Mouse (Mus musculus) MEL (cell line): ENCODE measurements at regions not wholly inside any gene's neighbourhood (a gene's known extent, or its start where the extent isn't known, plus 50 kb on each side); places are given as distances from the start of the nearest gene placed in this dataset.

Experiments used
- DNase-seq: peaks from one replicate; pipeline ENCODE4 v3.0.0; 2011; ENCODE audit warnings: low read depth, low spot score
- H3K27ac ChIP-seq: 2 replicates; pipeline ENCODE4 v1.5.1; 2012; ENCODE audit warnings: low read depth, mild to moderate bottlenecking, control low read depth, low read length, moderate library complexity; ENCODE audit not compliant: control insufficient read depth
- H3K27me3 ChIP-seq, 2 experiments: fragments of 150-350 bp in 1 of 2; sonication (generic) in 1 of 2; 2 replicates each; pipeline ENCODE4 v1.6.1; 2012; ENCODE audit warnings: low read length in 2 of 2, mild to moderate bottlenecking in 2 of 2, improper control_type of control experiment in 1 of 2, moderate library complexity in 1 of 2; ENCODE audit not compliant: insufficient read depth in 2 of 2, control insufficient read depth in 1 of 2
- H3K36me3 ChIP-seq, 2 experiments: 2 replicates each; pipeline ENCODE4 v1.6.1; 2012 to 2014; ENCODE audit warnings: low read length in 2 of 2, improper control_type of control experiment in 1 of 2, inconsistent platforms in 1 of 2, mild to moderate bottlenecking in 1 of 2; ENCODE audit not compliant: insufficient read depth in 2 of 2, control insufficient read depth in 1 of 2
- H3K4me1 ChIP-seq, 2 experiments: fragments of 150-350 bp in 1 of 2; sonication (generic) in 1 of 2; 2 replicates each; pipeline ENCODE4 v1.6.1; 2012; ENCODE audit warnings: low read length in 2 of 2, improper control_type of control experiment in 1 of 2, mild to moderate bottlenecking in 1 of 2; ENCODE audit not compliant: insufficient read depth in 2 of 2, control insufficient read depth in 1 of 2
- H3K4me3 ChIP-seq, 2 experiments: fragments of 150-350 bp in 1 of 2; sonication (generic) in 1 of 2; 2 replicates each; pipeline ENCODE4 v1.5.1; 2012; ENCODE audit warnings: low read depth in 2 of 2, low read length in 2 of 2, mild to moderate bottlenecking in 2 of 2, moderate library complexity in 2 of 2, control low read depth in 1 of 2, improper control_type of control experiment in 1 of 2; ENCODE audit not compliant: control insufficient read depth in 1 of 2, insufficient read depth in 1 of 2
- H3K79me2 ChIP-seq: 2 replicates; pipeline ENCODE4 v1.6.1; 2012; ENCODE audit warnings: mild to moderate bottlenecking, low read length, moderate library complexity; ENCODE audit not compliant: control insufficient read depth, poor library complexity, insufficient read depth
- H3K9ac ChIP-seq: 2 replicates; pipeline ENCODE4 v1.6.1; 2012; ENCODE audit warnings: low read depth, mild to moderate bottlenecking, control low read depth, low read length, moderate library complexity; ENCODE audit not compliant: control insufficient read depth, poor library complexity, severe bottlenecking
- H3K9me3 ChIP-seq: fragments of 150-350 bp; sonication (generic); replicated peaks from 2 replicates; pipeline ENCODE4 v1.6.1; 2012; ENCODE audit warnings: mild to moderate bottlenecking, low read length, improper control_type of control experiment, moderate library complexity; ENCODE audit not compliant: insufficient read depth
- CHD2 ChIP-seq: IDR thresholded peaks from 2 replicates; pipeline ENCODE4 v1.6.1; 2011; ENCODE audit warnings: low read length, improper control_type of control experiment
- ELF1 ChIP-seq: IDR thresholded peaks from 2 replicates; pipeline ENCODE4 v1.6.1; 2014; ENCODE audit warnings: low read depth, mild to moderate bottlenecking, inconsistent platforms, low read length, improper control_type of control experiment, moderate library complexity
- EP300 ChIP-seq, 2 experiments: IDR thresholded peaks; 2 replicates each; pipeline ENCODE4 v1.6.1; 2011; ENCODE audit warnings: improper control_type of control experiment in 2 of 2, low read length in 2 of 2, low read depth in 1 of 2, mild to moderate bottlenecking in 1 of 2
- ETS1 ChIP-seq: IDR thresholded peaks from 2 replicates; pipeline ENCODE4 v1.6.1; 2012; ENCODE audit warnings: low read depth, mild to moderate bottlenecking, inconsistent platforms, low read length, improper control_type of control experiment, moderate library complexity
- GABPA ChIP-seq: IDR thresholded peaks from 2 replicates; pipeline ENCODE4 v1.6.1; 2012; ENCODE audit warnings: low read depth, mild to moderate bottlenecking, inconsistent platforms, low read length, improper control_type of control experiment, moderate library complexity
- GATA1 ChIP-seq: IDR thresholded peaks from 2 replicates; pipeline ENCODE4 v1.6.1; 2011; ENCODE audit warnings: low read depth, low read length, improper control_type of control experiment
- MAFK ChIP-seq: IDR thresholded peaks from 2 replicates; pipeline ENCODE4 v1.6.1; 2011; ENCODE audit warnings: low read depth, mild to moderate bottlenecking, low read length, improper control_type of control experiment, borderline replicate concordance
- MAZ ChIP-seq: IDR thresholded peaks from 2 replicates; pipeline ENCODE4 v1.6.1; 2012; ENCODE audit warnings: low read depth, mild to moderate bottlenecking, inconsistent platforms, low read length, improper control_type of control experiment
- MEF2A ChIP-seq: IDR thresholded peaks from 2 replicates; pipeline ENCODE4 v1.6.1; 2014; ENCODE audit warnings: low read depth, mild to moderate bottlenecking, inconsistent platforms, low read length, improper control_type of control experiment; ENCODE audit not compliant: poor library complexity, insufficient replicate concordance, severe bottlenecking; ENCODE audit errors: extremely low read depth
- MXI1 ChIP-seq: IDR thresholded peaks from 2 replicates; pipeline ENCODE4 v1.6.1; 2011; ENCODE audit warnings: mild to moderate bottlenecking, low read depth, low read length, improper control_type of control experiment
- MYC ChIP-seq: IDR thresholded peaks from 2 replicates; pipeline ENCODE4 v1.6.1; 2011; ENCODE audit warnings: low read depth, mild to moderate bottlenecking, low read length, improper control_type of control experiment, moderate library complexity
- NELFE ChIP-seq: IDR thresholded peaks from 2 replicates; pipeline ENCODE4 v1.6.1; 2011; ENCODE audit warnings: low read depth, low read length, improper control_type of control experiment
- POLR2A ChIP-seq, 2 experiments: IDR thresholded peaks; 2 replicates each; pipeline ENCODE4 v1.6.1; 2011 to 2012; ENCODE audit warnings: low read length in 2 of 2, mild to moderate bottlenecking in 2 of 2, control low read depth in 1 of 2, improper control_type of control experiment in 1 of 2, low read depth in 1 of 2, moderate library complexity in 1 of 2; ENCODE audit not compliant: control insufficient read depth in 1 of 2, insufficient read depth in 1 of 2, poor library complexity in 1 of 2
- RAD21 ChIP-seq: IDR thresholded peaks from 2 replicates; pipeline ENCODE4 v1.6.1; 2011; ENCODE audit warnings: mild to moderate bottlenecking, low read depth, low read length, improper control_type of control experiment
- SIN3A ChIP-seq: IDR thresholded peaks from 2 replicates; pipeline ENCODE4 v1.6.1; 2012; ENCODE audit warnings: low read length, improper control_type of control experiment, inconsistent platforms
- SMC3 ChIP-seq: IDR thresholded peaks from 2 replicates; pipeline ENCODE4 v1.6.1; 2011; ENCODE audit warnings: low read depth, low read length, improper control_type of control experiment
- UBTF ChIP-seq: IDR thresholded peaks from 2 replicates; pipeline ENCODE4 v1.6.1; 2012; ENCODE audit warnings: low read depth, mild to moderate bottlenecking, inconsistent platforms, low read length, improper control_type of control experiment, moderate library complexity, borderline replicate concordance; ENCODE audit not compliant: insufficient read depth
- USF1 ChIP-seq: IDR thresholded peaks from 2 replicates; pipeline ENCODE4 v1.6.1; 2014; ENCODE audit warnings: low read depth, mild to moderate bottlenecking, inconsistent platforms, low read length, improper control_type of control experiment, moderate library complexity
- ZC3H11A ChIP-seq: IDR thresholded peaks from 2 replicates; pipeline ENCODE4 v1.6.1; 2012; ENCODE audit warnings: low read depth, mild to moderate bottlenecking, inconsistent platforms, low read length, improper control_type of control experiment
- ZKSCAN1 ChIP-seq: IDR thresholded peaks from 2 replicates; pipeline ENCODE4 v1.6.1; 2012; ENCODE audit warnings: low read depth, mild to moderate bottlenecking, inconsistent platforms, low read length, improper control_type of control experiment, moderate library complexity
- ZMIZ1 ChIP-seq: IDR thresholded peaks from 2 replicates; pipeline ENCODE4 v1.6.1; 2012; ENCODE audit warnings: low read depth, mild to moderate bottlenecking, inconsistent platforms, low read length, improper control_type of control experiment, moderate library complexity
- ZNF384 ChIP-seq: IDR thresholded peaks from 2 replicates; pipeline ENCODE4 v1.6.1; 2012; ENCODE audit warnings: low read depth, mild to moderate bottlenecking, inconsistent platforms, low read length, improper control_type of control experiment

DNA sequence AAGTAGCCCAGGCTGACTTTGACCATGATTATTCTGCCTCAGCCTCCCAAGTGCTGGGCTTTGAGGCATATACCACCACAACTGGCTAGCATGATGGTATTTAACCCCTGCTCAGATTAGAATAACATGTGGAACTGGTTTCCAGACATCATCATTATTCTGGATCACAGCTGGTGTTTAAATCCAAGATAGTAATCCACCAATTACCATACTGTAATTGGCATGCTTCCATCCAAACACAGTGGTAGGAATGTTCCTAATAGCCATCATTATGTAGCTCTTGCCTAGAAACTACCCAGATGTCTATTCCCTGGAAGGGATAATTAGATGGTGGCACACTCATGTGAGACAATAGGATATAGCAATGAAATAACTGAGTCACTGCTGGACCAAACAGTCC is 77.4 kb downstream of the Ccdc71l start:
- no peaks in the 10 kb centered on the region for H3K4me1 ChIP-seq
- no peak overlapping the region for H3K4me3 ChIP-seq
- TF ChIP-seq MAFK (no peak), ETS1 (no peak)
- no peaks in the 10 kb centered on the region for H3K36me3 ChIP-seq
- H3K9me3 ChIP-seq: no peaks in the 10 kb centered on the region
- H3K27me3 ChIP-seq: no peaks in the 10 kb centered on the region; a peak in 2 of 4 replicates
- no peaks in the 10 kb centered on the region for H3K79me2 ChIP-seq
- H3K9ac ChIP-seq: no peak overlapping the region
- DNase-seq: no peak
- no peak overlapping the region for H3K27ac ChIP-seq

DNA sequence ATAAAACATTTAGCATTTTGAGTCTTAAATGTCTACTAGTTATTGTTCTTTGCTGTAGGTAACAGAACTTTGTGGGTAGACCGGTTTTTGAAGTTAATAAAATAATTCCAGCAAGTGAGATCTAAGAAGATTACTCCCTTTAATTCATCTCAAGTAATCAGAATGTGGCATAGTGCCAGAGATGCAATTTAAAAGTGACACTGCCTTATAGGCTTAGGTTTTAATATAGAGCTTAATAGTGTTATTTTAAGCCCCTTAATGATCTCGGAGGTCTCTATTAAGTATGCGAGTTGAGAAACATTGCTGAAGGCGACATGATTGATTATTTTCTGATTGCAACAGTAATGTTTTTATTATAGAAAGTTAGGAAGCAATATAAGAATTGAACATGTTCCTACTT is 78.3 kb downstream of the Ccdc71l start:
- no peaks in the 10 kb centered on the region; a peak in 2 of 4 replicates for H3K27me3 ChIP-seq
- no peak overlapping the region for H3K27ac ChIP-seq
- TF ChIP-seq SMC3: no peak
- no peak for TF ChIP-seq ETS1
- no peak for TF ChIP-seq ZNF384
- TF ChIP-seq MEF2A: no peak
- TF ChIP-seq ELF1: no peak
- no peak for TF ChIP-seq ZKSCAN1
- no peak for TF ChIP-seq UBTF
- no peak for TF ChIP-seq SIN3A
- TF ChIP-seq RAD21: no peak
- TF ChIP-seq, all 39 proteins: peak for 0
- Histone ChIP-seq H3K4me1 (no peaks in the 10 kb centered on the region), H3K4me3 (no peak overlapping the region), H3K36me3 (no peaks in the 10 kb centered on the region), H3K9me3 (no peaks in the 10 kb centered on the region), H3K9ac (no peak overlapping the region), H3K79me2 (no peaks in the 10 kb centered on the region)
- no peak for DNase-seq

DNA sequence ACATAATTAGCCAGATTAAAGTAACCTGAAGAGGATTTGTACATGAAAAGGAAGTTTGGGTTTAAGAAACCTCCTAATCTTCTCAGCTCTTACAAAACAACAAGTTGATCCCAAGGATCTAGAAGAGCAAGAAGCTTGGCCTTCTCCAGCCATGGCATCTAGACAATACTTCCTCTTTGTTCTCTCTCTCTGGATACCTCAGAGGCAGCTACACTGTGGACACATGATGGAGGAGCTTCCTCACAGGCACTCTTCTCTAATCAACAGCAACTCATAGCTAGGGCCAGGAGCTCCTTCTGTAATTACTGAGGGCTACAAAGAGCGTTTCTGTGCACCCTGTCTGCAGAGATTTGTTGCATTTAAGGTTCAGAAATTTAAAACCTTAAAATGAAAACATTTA is 79.9 kb downstream of the Ccdc71l start:
- H3K27ac ChIP-seq: no peak overlapping the region
- peak; percentile 11 for DNase-seq
- TF ChIP-seq MXI1: no peak
- no peak for TF ChIP-seq RAD21
- TF ChIP-seq SIN3A: no peak
- no peak for TF ChIP-seq ZMIZ1
- no peak for TF ChIP-seq GABPA
- no peak for TF ChIP-seq CHD2
- no peak for TF ChIP-seq ELF1
- no peak for TF ChIP-seq ZKSCAN1
- no peak for TF ChIP-seq UBTF
- no peak for TF ChIP-seq EP300 (IDR thresholded peaks at IDR 0.05; ENCODE audit: low read depth in 1 of 2, low read length in 2 of 2)
- TF ChIP-seq NELFE: no peak
- no peak for TF ChIP-seq ZC3H11A
- no peak for TF ChIP-seq MYC
- no peak for TF ChIP-seq USF1
- TF ChIP-seq POLR2A (IDR thresholded peaks at IDR 0.05; ENCODE audit: control insufficient read depth in 1 of 2, insufficient read depth in 1 of 2, low read depth in 1 of 2, low read length in 2 of 2, poor library complexity in 1 of 2): no peak
- TF ChIP-seq MAZ: no peak
- no peak for TF ChIP-seq ETS1
- TF ChIP-seq GATA1: no peak
- TF ChIP-seq MAFK: no peak

More for the DNA sequence above, 79.9 kb downstream of the Ccdc71l start:
- Histone ChIP-seq H3K4me1 (no peaks in the 10 kb centered on the region), H3K9me3 (no peaks in the 10 kb centered on the region), H3K36me3 (no peaks in the 10 kb centered on the region), H3K79me2 (no peaks in the 10 kb centered on the region), H3K27me3 (peaks cover 0 to 1% of the 10 kb centered on the region in 2 experiments; a peak in 2 of 4 replicates), H3K9ac (no peak overlapping the region), H3K4me3 (no peak overlapping the region)
